Comparison of ENCODE assay signal across 8 mouse cellular contexts in genomic region chr13:92529828-92530720, GRCm38 (mm10). TPM values are rescaled to one million over a fixed set of nuclear protein-coding genes. Genes with fewer than 3 reads are reported as not detected.
DNase-seq lines count a peak whose midpoint lies in the region; ATAC-seq and TF ChIP-seq lines count a peak whose summit lies in the region.

No protein-coding gene starts in this region.

- H3K36me3 ChIP-seq in lung, embryonic 15.5 days = no peaks in the 10 kb centered on the region
- H3K36me3 ChIP-seq in neural tube, embryonic 12.5 days = no peaks in the 10 kb centered on the region

- TF ChIP-seq POLR2A in cortical plate, adult 2 months (IDR thresholded peaks at IDR 0.05; ENCODE audit: extremely low read depth, insufficient read depth, low read length) = no peak

- ATAC-seq in lung, embryonic 15.5 days (ENCODE audit: borderline replicate concordance, extremely low read depth, low FRiP score, low TSS enrichment) = peak; percentile 95
- ATAC-seq in inflammation-experienced regulatory T-cells, adult 6 months = peak; percentile 37
- ATAC-seq in neural tube, embryonic 12.5 days (ENCODE audit: low FRiP score, low read depth) = peak; percentile 93
- no peak for ATAC-seq in cerebellum, adult (ENCODE audit: insufficient number of reproducible peaks, low FRiP score, low TSS enrichment)

- peak overlapping the region; percentile 95 for H3K27ac ChIP-seq in lung, embryonic 15.5 days
- peak overlapping the region; percentile 47 for H3K27ac ChIP-seq in cortical plate, adult 2 months (ENCODE audit: insufficient read depth, low read length)
- peak overlapping the region; percentile 87 for H3K27ac ChIP-seq in neural tube, embryonic 12.5 days

- H3K27me3 ChIP-seq in lung, embryonic 15.5 days = no peaks in the 10 kb centered on the region
- H3K27me3 ChIP-seq in neural tube, embryonic 12.5 days (replicated peaks) = no peaks in the 10 kb centered on the region

- H3K9ac ChIP-seq in lung, embryonic 15.5 days = peak overlapping the region; percentile 67
- H3K9ac ChIP-seq in neural tube, embryonic 12.5 days = peak overlapping the region; percentile 76

- 0 out of 2 replicates have a peak, but pooled peaks cover 4% of the 10 kb centered on the region for H3K4me1 ChIP-seq in lung, embryonic 15.5 days
- H3K4me1 ChIP-seq in cortical plate, adult 2 months (ENCODE audit: control insufficient read depth, insufficient read depth, low read length) = peaks cover 2% of the 10 kb centered on the region; the same call in 1 of the 2 replicates
- peaks cover 4% of the 10 kb centered on the region; the same call in 1 of the 2 replicates for H3K4me1 ChIP-seq in neural tube, embryonic 12.5 days

- peak overlapping the region; percentile 64 for H3K4me3 ChIP-seq in lung, embryonic 15.5 days
- peak overlapping the region; percentile 77 for H3K4me3 ChIP-seq in cortical plate, adult 2 months (ENCODE audit: insufficient read depth, low read length)
- H3K4me3 ChIP-seq in neural tube, embryonic 12.5 days = peak overlapping the region; percentile 56

- H3K9me3 ChIP-seq in lung, embryonic 15.5 days = no peaks in the 10 kb centered on the region
- H3K9me3 ChIP-seq in neural tube, embryonic 12.5 days = no peaks in the 10 kb centered on the region

- DNase-seq in lung, adult 18-20 months = no peak
- DNase-seq in MN1 (ENCODE audit: low spot score) = no peak
- no peak for DNase-seq in thymus, postnatal 25 days

- H3K4me2 ChIP-seq in lung, embryonic 15.5 days = peak overlapping the region; percentile 75
- H3K4me2 ChIP-seq in neural tube, embryonic 12.5 days (replicated peaks) = peak overlapping the region; percentile 63

- no peak for TF ChIP-seq CTCF in cortical plate, adult 2 months (IDR thresholded peaks at IDR 0.05; ENCODE audit: extremely low read depth, insufficient read depth, low read length)

- WGBS in lung, embryonic 15.5 days = 2% methylated on average over 41 of the region's 47 CpGs
- 4% methylated on average over 47 of the region's 47 CpGs for WGBS in neural tube, embryonic 12.5 days

RNA-seq across cellular contexts. Expression of gene Zfyve16, which starts 0.6 kb away (rescaled TPM):
- 9.1 and 10.2 TPM in 2 replicates for polyA plus RNA-seq in lung, embryonic 15.5 days (2015; fragmentation: Nextera tagmentation; extraction: Ambion mirVana)
- polyA plus RNA-seq in cortical plate, adult 2 months (2012; rRNA removed) = 11.6 and 13.2 TPM in 2 replicates
- polyA plus RNA-seq in inflammation-experienced regulatory T-cells, adult 6 months (2017; shearing (Covaris generic)) = 10 to 100 TPM in 2 of 3 experiments, 1 to 10 TPM in 1; 8.7 to 12.7 (median 10.9) TPM
- 9.5 and 11.2 TPM in 2 replicates for polyA plus RNA-seq in neural tube, embryonic 12.5 days (2016; fragmentation: Nextera tagmentation; extraction: Ambion mirVana)

RNA-seq across cellular contexts. Expression of gene Spz1, which starts 45.9 kb away (rescaled TPM):
- not detected in 2 replicates for polyA plus RNA-seq in lung, embryonic 15.5 days (2015; fragmentation: Nextera tagmentation; extraction: Ambion mirVana)
- not detected in 2 replicates for polyA plus RNA-seq in cortical plate, adult 2 months (2012; rRNA removed)
- not detected for polyA plus RNA-seq in inflammation-experienced regulatory T-cells, adult 6 months (2017; shearing (Covaris generic))
- not detected in 2 replicates for polyA plus RNA-seq in neural tube, embryonic 12.5 days (2016; fragmentation: Nextera tagmentation; extraction: Ambion mirVana)

RNA-seq across cellular contexts. Expression of gene Fam151b, which starts 46.3 kb away (rescaled TPM):
- 0.16 TPM in 1 of 2 replicates, not detected in the other for polyA plus RNA-seq in lung, embryonic 15.5 days (2015; fragmentation: Nextera tagmentation; extraction: Ambion mirVana)
- 9.9 and 11.7 TPM in 2 replicates for polyA plus RNA-seq in cortical plate, adult 2 months (2012; rRNA removed)
- under 1 TPM in 1 of 3 experiments, not detected in 2; 0.63 TPM for polyA plus RNA-seq in inflammation-experienced regulatory T-cells, adult 6 months (2017; shearing (Covaris generic))
- polyA plus RNA-seq in neural tube, embryonic 12.5 days (2016; fragmentation: Nextera tagmentation; extraction: Ambion mirVana) = not detected in 2 replicates
